Mouse (Mus musculus) G1E-ER4 (cell line): ENCODE data around the gene Nxph3. TPM values are rescaled to one million over a fixed set of nuclear protein-coding genes. Genes with fewer than 3 reads are reported as not detected.

Experiments used
- GATA1 ChIP-seq: IDR thresholded peaks from one replicate; pipeline ENCODE4 v1.8.0; 2012; ENCODE audit warnings: low read length, inconsistent platforms
- polyA plus RNA-seq: library from polyadenylated mRNA; stranded (reverse); fragments of >175 nt; gene quantifications from 2 replicates; pipeline ENCODE4 v1.2.3, GENCODE M21; 2012

Gene Nxph3
- polyA plus RNA-seq, 1 experiment: not detected

- TF ChIP-seq GATA1: no peak
These were observed 18.1 kb upstream of the Nxph3 start for GRCm38 (mm10) chr11:95532353-95533072.

DNA sequence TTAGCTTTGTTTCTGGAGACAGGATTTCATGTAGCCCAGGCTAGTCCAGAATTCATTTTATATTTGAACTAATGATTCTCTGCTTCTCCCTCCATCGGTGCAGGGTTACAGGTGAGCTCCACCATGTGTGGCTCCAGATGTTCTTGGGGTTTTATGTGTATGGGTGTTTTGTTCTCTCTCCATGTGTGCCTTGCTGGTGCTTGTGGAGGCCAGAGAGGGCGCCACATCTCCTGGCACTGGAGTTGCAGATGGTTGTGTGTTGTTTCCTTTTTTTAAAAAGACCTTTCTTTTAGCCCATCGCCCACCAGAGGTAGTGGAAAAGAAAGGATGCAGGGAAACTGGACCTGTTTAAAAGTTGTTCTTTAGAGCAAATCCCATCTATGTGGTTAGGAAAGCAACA is 13.9 kb upstream of the Nxph3 start:
- TF ChIP-seq GATA1: no peak

DNA sequence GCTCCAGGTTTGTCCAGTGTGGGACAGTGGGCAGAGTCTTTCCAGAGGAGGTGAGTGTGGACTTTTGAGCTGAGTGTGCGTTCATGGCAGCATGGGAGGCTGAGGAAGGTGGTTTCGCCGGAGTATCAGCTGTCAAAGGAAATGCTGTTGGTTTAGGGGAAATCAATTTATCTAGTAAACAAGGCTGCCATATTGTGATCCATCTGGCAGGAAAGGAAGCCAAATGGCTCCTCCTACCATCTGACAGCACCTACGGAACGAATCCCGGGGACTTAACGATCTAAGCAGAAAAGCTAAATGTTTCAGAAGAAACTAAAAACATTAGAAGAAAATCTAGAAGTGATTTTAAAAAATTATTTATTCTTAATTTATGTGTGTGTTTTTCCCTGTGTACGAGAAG is 12.9 kb upstream of the Nxph3 start:
- no peak for TF ChIP-seq GATA1

- no peak for TF ChIP-seq GATA1
These were observed 7.2 kb upstream of the Nxph3 start for GRCm38 (mm10) chr11:95521563-95521962.

- no peak for TF ChIP-seq GATA1
These were observed 6.2 kb upstream of the Nxph3 start for GRCm38 (mm10) chr11:95520456-95521072.

DNA sequence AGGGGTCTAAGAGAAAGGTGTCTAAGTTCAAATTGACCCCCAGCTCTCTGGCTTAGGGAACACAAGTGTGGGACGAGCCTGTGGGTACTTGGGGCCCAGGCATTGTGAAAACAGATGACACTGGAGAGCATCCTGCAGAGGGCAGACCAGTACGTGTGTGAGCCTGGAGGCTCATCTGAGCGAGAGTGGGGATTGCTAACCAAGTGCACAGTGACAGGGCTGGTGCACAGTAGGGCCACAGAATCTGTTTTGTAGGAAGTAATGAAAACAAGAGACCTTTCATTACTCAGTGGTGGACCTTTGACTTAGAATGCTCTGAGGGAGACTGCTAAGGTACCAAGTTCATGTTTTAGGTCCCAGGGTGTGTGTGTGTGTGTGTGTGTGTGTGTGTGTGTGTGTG is 5.6 kb upstream of the Nxph3 start:
- TF ChIP-seq GATA1: no peak

DNA sequence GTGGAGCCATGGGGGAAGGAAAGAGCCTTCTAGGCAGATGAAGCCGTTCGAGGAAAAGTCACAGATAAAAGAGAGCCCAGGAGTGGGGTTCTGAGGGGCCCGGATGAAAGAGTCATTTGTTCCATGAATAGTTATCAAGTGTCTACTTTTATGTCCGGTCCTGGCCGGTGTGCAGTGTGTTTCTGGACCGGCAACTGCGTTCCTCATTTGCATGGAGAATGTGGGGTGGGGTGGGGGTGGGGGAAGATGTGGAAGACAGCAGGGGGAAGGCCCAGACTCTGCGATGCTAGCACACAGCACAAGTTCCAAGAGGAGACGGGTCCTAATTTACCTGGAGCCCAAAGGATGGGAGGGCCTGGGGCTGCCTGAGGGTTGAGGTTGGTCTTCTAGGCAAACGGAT is 4.9 kb upstream of the Nxph3 start:
- no peak for TF ChIP-seq GATA1

DNA sequence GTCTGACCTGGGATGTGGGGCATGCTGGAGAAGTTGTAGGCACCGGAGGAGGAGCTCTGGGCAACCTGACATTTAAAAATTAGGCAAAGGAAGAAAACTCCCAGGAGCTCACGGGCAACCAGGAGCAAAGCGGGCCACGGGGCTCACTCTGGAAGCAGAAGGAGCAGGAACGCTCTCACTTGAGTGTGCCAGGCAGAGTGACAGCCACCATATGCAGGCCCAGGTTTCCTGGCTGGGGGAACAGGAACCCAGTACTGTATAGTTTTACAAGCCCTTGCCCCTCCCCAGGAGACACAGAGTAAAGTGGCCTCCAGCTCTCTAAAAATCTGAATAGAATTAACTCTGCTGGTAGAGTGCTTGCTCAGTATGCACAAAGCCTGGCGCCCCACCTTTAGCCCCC is 2.8 kb upstream of the Nxph3 start:
- no peak for TF ChIP-seq GATA1

- no peak for TF ChIP-seq GATA1
These were observed 2.1 kb upstream of the Nxph3 start for GRCm38 (mm10) chr11:95516491-95516911.

GRCm38 (mm10) chr11:95515376-95516323 is 1.3 kb upstream of the Nxph3 start:
- TF ChIP-seq GATA1: no peak

DNA sequence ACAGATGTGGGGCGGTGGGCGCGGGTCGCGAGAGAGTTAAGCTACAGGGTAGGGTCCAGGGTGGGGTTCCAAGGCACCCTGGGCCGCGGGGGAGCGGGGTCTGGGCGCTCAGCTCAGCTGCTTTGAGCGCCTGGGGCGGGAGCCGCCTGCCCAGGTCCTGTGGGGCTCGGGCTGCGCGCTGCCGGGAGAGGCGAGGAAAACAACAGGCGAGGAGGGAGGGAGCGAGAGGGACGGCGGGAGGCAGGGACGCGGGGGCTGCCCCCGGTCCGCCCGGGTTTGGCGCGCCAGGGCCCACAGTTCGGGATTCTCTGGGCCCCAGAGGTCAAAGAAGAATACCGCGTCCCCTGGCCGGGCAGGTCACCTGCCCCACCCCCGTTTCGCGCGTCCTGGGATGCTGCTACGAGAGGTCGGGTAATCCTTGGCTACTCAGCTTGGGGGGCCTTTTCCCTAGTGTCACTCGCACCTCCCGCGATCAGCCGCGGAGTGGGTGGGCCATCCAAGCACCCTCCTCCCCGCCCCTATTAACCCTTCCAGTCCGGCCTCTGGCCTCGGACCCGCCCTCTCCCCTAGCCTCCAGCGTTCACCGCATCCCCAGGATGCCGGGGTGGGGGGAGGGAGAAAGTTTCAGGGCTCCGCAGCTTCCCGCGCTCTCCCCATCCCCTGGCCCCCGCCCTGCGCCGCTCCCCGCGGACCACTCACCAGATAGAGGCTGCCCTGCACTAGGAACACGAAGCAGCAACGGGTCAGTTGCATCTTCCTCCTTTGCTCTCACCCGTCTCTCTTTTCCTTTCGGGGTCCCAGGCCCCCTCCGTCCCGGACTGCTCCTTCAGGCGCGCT is 691 bp downstream of the Nxph3 start:
- no peak for TF ChIP-seq GATA1

- TF ChIP-seq GATA1: no peak
These were observed 2.0 kb downstream of the Nxph3 start for GRCm38 (mm10) chr11:95512383-95512782.

GRCm38 (mm10) chr11:95511919-95512318 is 2.5 kb downstream of the Nxph3 start:
- no peak for TF ChIP-seq GATA1

GRCm38 (mm10) chr11:95510631-95511030 is 3.7 kb downstream of the Nxph3 start:
- TF ChIP-seq GATA1: no peak

DNA sequence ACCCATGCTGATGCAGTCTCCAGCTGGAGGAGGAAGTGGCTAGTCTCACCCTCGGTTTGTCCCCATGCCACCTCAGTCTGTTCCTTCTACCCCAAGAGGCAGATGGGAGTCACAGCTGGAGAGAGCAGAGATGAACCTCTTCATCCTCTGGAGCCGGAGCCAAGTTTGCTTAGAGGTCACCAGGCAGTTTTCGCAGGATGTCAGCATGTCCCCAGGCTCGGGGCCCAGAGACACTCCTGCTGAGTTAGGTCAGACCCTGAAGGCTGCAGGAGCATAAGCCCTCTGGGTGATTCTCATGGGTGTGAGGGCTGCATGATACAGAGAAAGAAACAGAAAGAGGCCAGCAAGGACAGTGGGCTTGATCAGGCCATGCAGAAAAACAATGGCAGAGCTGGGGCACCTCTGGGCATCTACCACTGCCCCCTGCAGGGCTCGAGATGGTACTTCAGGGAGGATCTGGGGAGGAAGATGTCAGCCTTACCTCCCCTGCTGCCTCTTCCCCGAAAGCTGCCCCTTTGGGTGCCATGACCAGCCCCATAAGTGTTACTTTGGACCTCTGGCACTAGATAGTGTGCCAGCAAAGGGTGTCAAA is 5.1 kb downstream of the Nxph3 start:
- TF ChIP-seq GATA1: no peak
